ENCODE assay signal across 15 mouse cellular contexts in the genomic region with DNA sequence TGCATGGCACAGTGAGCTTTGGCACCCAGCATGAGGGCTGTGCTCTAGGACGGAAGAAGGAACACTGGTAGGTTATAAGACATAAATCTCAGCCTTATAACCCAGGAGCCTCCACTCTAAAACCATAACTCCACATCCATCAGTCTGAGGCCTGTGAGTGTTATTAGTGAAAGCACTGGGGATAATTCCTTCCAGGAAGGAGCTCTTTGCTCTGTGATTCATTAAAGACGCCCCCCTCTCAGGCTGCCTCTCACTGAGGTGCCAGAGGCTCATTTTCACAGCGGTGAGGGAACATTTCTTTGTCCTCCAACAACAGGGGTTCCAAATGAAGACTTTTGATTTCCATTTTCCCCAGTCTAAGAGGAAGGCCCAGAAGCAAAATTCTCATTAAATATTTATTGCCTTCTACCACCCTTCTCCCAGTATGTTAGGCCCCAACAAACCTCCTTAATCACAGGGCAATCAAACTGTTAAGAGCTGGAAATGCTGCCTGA.
DNase-seq lines count a peak whose midpoint lies in the region; ATAC-seq lines count a peak whose summit lies in the region.
"Had no signal": no experiment of that assay in that cellular context is flagged by ENCODE, and none has a peak within 500 bp of the region (broad histone marks: within the 10 kb centered on the region; RNA-seq: fewer than 3 reads in every experiment).

No protein-coding gene starts in this region.

- no peak for ATAC-seq in embryonic facial prominence, embryonic 14.5 days (ENCODE audit: low read depth)
- peak; percentile 54 for ATAC-seq in hindbrain, embryonic 13.5 days (ENCODE audit: low FRiP score)
- ATAC-seq in midbrain, embryonic 13.5 days: peak; percentile 83
- no peak for ATAC-seq in liver, embryonic 11.5 days (replicated peaks; ENCODE audit: low FRiP score)
- ATAC-seq: intestine, embryonic 16.5 days had no signal

- H3K4me2 ChIP-seq in embryonic facial prominence, embryonic 14.5 days (ENCODE audit: low read depth, low read length): no peak overlapping the region
- H3K4me2 ChIP-seq in hindbrain, embryonic 13.5 days: no peak overlapping the region
- H3K4me2 ChIP-seq in midbrain, embryonic 13.5 days (replicated peaks): no peak overlapping the region
- H3K4me2 ChIP-seq in liver, embryonic 11.5 days: no peak overlapping the region
- H3K4me2 ChIP-seq: lung, embryonic 15.5 days had no signal

- H3K9ac ChIP-seq in embryonic facial prominence, embryonic 14.5 days (ENCODE audit: low read depth, low read length): no peak overlapping the region
- no peak overlapping the region for H3K9ac ChIP-seq in hindbrain, embryonic 13.5 days
- H3K9ac ChIP-seq in midbrain, embryonic 13.5 days (replicated peaks): no peak overlapping the region
- no peak overlapping the region for H3K9ac ChIP-seq in liver, embryonic 11.5 days (ENCODE audit: low read depth, low read length)
- H3K9ac ChIP-seq: lung, embryonic 15.5 days had no signal

- 40% methylated on average over 3 of the region's 3 CpGs for WGBS in embryonic facial prominence, embryonic 14.5 days
- WGBS in hindbrain, embryonic 13.5 days: 19% methylated on average over 3 of the region's 3 CpGs
- WGBS in midbrain, embryonic 13.5 days: 15% methylated on average over 3 of the region's 3 CpGs
- WGBS in liver, embryonic 11.5 days: 54% methylated on average over 3 of the region's 3 CpGs

- no peak overlapping the region for H3K4me3 ChIP-seq in embryonic facial prominence, embryonic 14.5 days (ENCODE audit: low read depth, low read length)
- H3K4me3 ChIP-seq in hindbrain, embryonic 13.5 days: no peak overlapping the region
- no peak overlapping the region for H3K4me3 ChIP-seq in midbrain, embryonic 13.5 days (replicated peaks)
- H3K4me3 ChIP-seq in liver, embryonic 11.5 days (ENCODE audit: low read depth, low read length): no peak overlapping the region
- H3K4me3 ChIP-seq: lung, embryonic 15.5 days; megakaryocyte, embryonic 14.5 days had no signal

- peak; percentile 39 for DNase-seq in embryo, embryonic 11 days
- DNase-seq in embryonic facial prominence, embryonic 14.5 days (ENCODE audit: low spot score): peak; percentile 9
- DNase-seq in spleen, postnatal 10 days (ENCODE audit: low spot score in 2 of 2): no peak
- DNase-seq in liver: no peak
- no peak for DNase-seq in liver, embryonic 11.5 days (ENCODE audit: low spot score)
- DNase-seq in thymus, postnatal 0 days (ENCODE audit: low spot score): no peak
- DNase-seq: adrenal gland, postnatal 14 days; cerebellum, adult 18-20 months; left cerebral cortex, postnatal 4 days; thymus, adult 2 months had no signal

- no peaks in the 10 kb centered on the region for H3K4me1 ChIP-seq in embryonic facial prominence, embryonic 14.5 days (ENCODE audit: control insufficient read depth, insufficient read depth, low read length)
- peaks cover 10% of the 10 kb centered on the region for H3K4me1 ChIP-seq in hindbrain, embryonic 13.5 days (replicated peaks)
- peaks cover 12% of the 10 kb centered on the region for H3K4me1 ChIP-seq in midbrain, embryonic 13.5 days (replicated peaks)
- H3K4me1 ChIP-seq in liver, embryonic 11.5 days (replicated peaks; ENCODE audit: control insufficient read depth, insufficient read depth, low read length): no peaks in the 10 kb centered on the region
- H3K4me1 ChIP-seq: lung, embryonic 15.5 days; megakaryocyte, embryonic 14.5 days had no signal

- H3K36me3 ChIP-seq in embryonic facial prominence, embryonic 14.5 days (ENCODE audit: control insufficient read depth, insufficient read depth, low read length): no peaks in the 10 kb centered on the region
- no peaks in the 10 kb centered on the region for H3K36me3 ChIP-seq in hindbrain, embryonic 13.5 days
- no peaks in the 10 kb centered on the region for H3K36me3 ChIP-seq in midbrain, embryonic 13.5 days
- no peaks in the 10 kb centered on the region for H3K36me3 ChIP-seq in liver, embryonic 11.5 days (ENCODE audit: control insufficient read depth, insufficient read depth, low read length)
- H3K36me3 ChIP-seq: lung, embryonic 15.5 days had no signal

- no peaks in the 10 kb centered on the region for H3K9me3 ChIP-seq in embryonic facial prominence, embryonic 14.5 days (ENCODE audit: control insufficient read depth, low read length)
- H3K9me3 ChIP-seq in hindbrain, embryonic 13.5 days: no peaks in the 10 kb centered on the region
- no peaks in the 10 kb centered on the region for H3K9me3 ChIP-seq in midbrain, embryonic 13.5 days
- no peaks in the 10 kb centered on the region for H3K9me3 ChIP-seq in liver, embryonic 11.5 days (ENCODE audit: control insufficient read depth, low read length)
- H3K9me3 ChIP-seq: lung, embryonic 15.5 days had no signal

- no peak overlapping the region for H3K27ac ChIP-seq in embryonic facial prominence, embryonic 14.5 days (replicated peaks; ENCODE audit: low read depth, low read length)
- peak overlapping the region; percentile 30; the same call in 1 of the 2 replicates for H3K27ac ChIP-seq in hindbrain, embryonic 13.5 days
- peak overlapping the region; percentile 19; the same call in 1 of the 2 replicates for H3K27ac ChIP-seq in midbrain, embryonic 13.5 days
- no peak overlapping the region for H3K27ac ChIP-seq in liver, embryonic 11.5 days (ENCODE audit: low read depth, low read length)
- H3K27ac ChIP-seq: lung, embryonic 15.5 days had no signal

- H3K27me3 ChIP-seq in embryonic facial prominence, embryonic 14.5 days (replicated peaks; ENCODE audit: control insufficient read depth, insufficient read depth, low read length): no peaks in the 10 kb centered on the region
- no peaks in the 10 kb centered on the region for H3K27me3 ChIP-seq in hindbrain, embryonic 13.5 days
- H3K27me3 ChIP-seq in midbrain, embryonic 13.5 days: no peaks in the 10 kb centered on the region
- no peaks in the 10 kb centered on the region for H3K27me3 ChIP-seq in liver, embryonic 11.5 days (replicated peaks; ENCODE audit: control insufficient read depth, insufficient read depth, low read length)
- H3K27me3 ChIP-seq: lung, embryonic 15.5 days; megakaryocyte, embryonic 14.5 days had no signal

Comparison
In these comparisons a context has a peak if more than half of its experiments do, and no peak if none do; other contexts are left out.
1. DNase-seq: peak in embryo, embryonic 11 days (single experiment) and embryonic facial prominence, embryonic 14.5 days (single experiment); none in spleen, postnatal 10 days (0 of 2), liver (single experiment), liver, embryonic 11.5 days (single experiment) and thymus, postnatal 0 days (single experiment).
2. ATAC-seq: peak in hindbrain, embryonic 13.5 days (single experiment) and midbrain, embryonic 13.5 days (single experiment); none in embryonic facial prominence, embryonic 14.5 days (single experiment) and liver, embryonic 11.5 days (single experiment).
3. H3K27ac ChIP-seq: peak in hindbrain, embryonic 13.5 days (single experiment) and midbrain, embryonic 13.5 days (single experiment); none in embryonic facial prominence, embryonic 14.5 days (single experiment) and liver, embryonic 11.5 days (single experiment).